Mouse (Mus musculus) limb, embryonic 14.5 days (tissue): ENCODE data around the gene Gm266. TPM values are rescaled to one million over a fixed set of nuclear protein-coding genes. Genes with fewer than 3 reads are reported as not detected.

Experiments used
- ATAC-seq: fragments of 200-750 bp; cut with Nextera tagmentation; 2 replicates; pipeline ENCODE4 v1.8.0; 2017; ENCODE audit warnings: low read depth, moderate number of reproducible peaks, moderate TSS enrichment; ENCODE audit not compliant: low FRiP score
- DNase-seq: peaks from one replicate; pipeline ENCODE4 v3.0.0-alpha.2; 2015; ENCODE audit warnings: low spot score
- H3K27ac ChIP-seq: fragments of 300-500 bp; sonication (generic); replicated peaks from 2 replicates; pipeline ENCODE4 v1.5.1; 2014; ENCODE audit warnings: low read depth, mild to moderate bottlenecking, low read length, moderate library complexity, mixed read lengths
- H3K27me3 ChIP-seq: fragments of 300-500 bp; sonication (generic); 2 replicates; pipeline ENCODE4 v1.6.1; 2014; ENCODE audit warnings: low read length, mixed read lengths; ENCODE audit not compliant: control insufficient read depth, insufficient read depth
- H3K36me3 ChIP-seq: fragments of 300-500 bp; sonication (generic); 2 replicates; pipeline ENCODE4 v1.6.1; 2014; ENCODE audit warnings: mild to moderate bottlenecking, low read length, moderate library complexity, mixed read lengths; ENCODE audit not compliant: control insufficient read depth, insufficient read depth
- H3K4me1 ChIP-seq: fragments of 300-500 bp; sonication (generic); 2 replicates; pipeline ENCODE4 v1.6.1; 2014; ENCODE audit warnings: antibody characterized with exemption, low read length, mixed read lengths; ENCODE audit not compliant: control insufficient read depth, insufficient read depth
- H3K4me2 ChIP-seq: fragments of 300-500 bp; sonication (generic); replicated peaks from 2 replicates; pipeline ENCODE4 v1.6.1; 2014; ENCODE audit warnings: low read depth, mild to moderate bottlenecking, low read length, moderate library complexity; ENCODE audit not compliant: severe bottlenecking
- H3K4me3 ChIP-seq: fragments of 300-500 bp; sonication (generic); replicated peaks from 2 replicates; pipeline ENCODE4 v1.5.1; 2014; ENCODE audit warnings: low read length
- H3K9ac ChIP-seq: fragments of 300-500 bp; sonication (generic); 2 replicates; pipeline ENCODE4 v1.6.1; 2014; ENCODE audit warnings: mild to moderate bottlenecking, low read depth, low read length, moderate library complexity; ENCODE audit not compliant: severe bottlenecking
- H3K9me3 ChIP-seq: fragments of 300-500 bp; sonication (generic); 2 replicates; pipeline ENCODE4 v1.6.1; 2016; ENCODE audit warnings: low read length; ENCODE audit not compliant: control insufficient read depth
- POLR2A ChIP-seq: fragments of 200-500 bp; IDR thresholded peaks from 2 replicates; pipeline ENCODE4 v1.8.0; 2012; ENCODE audit warnings: inconsistent platforms, mild to moderate bottlenecking, moderate library complexity, borderline replicate concordance; ENCODE audit not compliant: insufficient read depth, insufficient read length; ENCODE audit errors: extremely low read depth
- WGBS: fragments of 180-500 bp; shearing (Covaris S2); extraction: QIAGEN DNeasy Blood & Tissue Kit; methylation state at CpG from one replicate; pipeline ENCODE4 v1.1.7; 2014; 5-methylcytosine and 5-hydroxymethylcytosine counted together
- polyA plus RNA-seq, 2 experiments: library from polyadenylated mRNA; depleted of rRNA in 1 of 2; stranded (reverse) in 1 of 2; unstranded in 1 of 2; fragments of >200 nt; fragmentation: Nextera tagmentation in 1 of 2; extraction: Ambion mirVana in 1 of 2; gene quantifications; 2 replicates each; pipeline versions ENCODE4 v1.2.1 to v1.2.3; 2012 to 2014

The Gm266 gene
- polyA plus RNA-seq, 2 experiments = 14.7 to 14.8 TPM

DNA sequence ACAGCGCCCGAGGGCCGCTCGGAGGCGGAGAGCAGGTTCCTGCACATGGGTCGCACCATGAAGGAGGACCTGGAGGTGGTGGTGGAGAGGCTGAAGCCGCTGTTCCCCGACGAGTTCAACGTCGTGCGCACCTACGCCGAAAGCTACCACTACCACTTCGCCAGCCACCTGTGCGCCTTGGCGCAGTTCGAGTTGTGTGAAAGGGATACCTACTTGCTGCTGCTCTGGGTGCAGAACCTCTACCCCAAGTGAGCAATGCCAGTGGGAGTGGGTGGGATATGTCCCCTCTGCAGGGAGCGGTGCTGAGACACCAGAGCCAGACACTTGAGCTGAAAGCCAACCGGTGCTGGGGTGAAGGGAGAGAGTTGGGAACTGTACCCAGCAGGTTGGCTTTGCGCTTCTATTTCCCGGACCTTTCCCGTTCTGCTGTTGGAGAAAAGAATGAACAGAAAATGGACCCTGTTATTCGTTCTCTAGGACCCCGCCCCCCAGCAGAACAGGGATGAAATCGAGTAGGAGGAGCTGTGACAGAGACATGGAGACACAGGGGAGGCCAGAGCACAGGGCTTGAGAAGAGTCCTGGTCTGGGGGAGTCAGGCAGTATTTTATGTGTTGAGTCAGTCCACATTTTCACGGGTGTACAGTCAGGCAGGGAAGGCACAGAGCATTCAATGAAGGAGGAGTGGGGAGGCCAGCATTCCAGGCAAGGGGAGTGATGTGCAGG lies 39.6 kb downstream of the Gm266 start:
- no peak for DNase-seq
- H3K4me2 ChIP-seq = peak overlapping the region; percentile 42
- WGBS = 9% methylated on average over 25 of the region's 27 CpGs
- H3K4me1 ChIP-seq = peaks cover 23% of the 10 kb centered on the region
- ATAC-seq = no peak
- no peak for TF ChIP-seq POLR2A
- H3K36me3 ChIP-seq = no peaks in the 10 kb centered on the region
- H3K4me3 ChIP-seq = peak overlapping the region; percentile 21
- no peak overlapping the region for H3K9ac ChIP-seq
- no peak overlapping the region for H3K27ac ChIP-seq
- H3K27me3 ChIP-seq = peaks cover 91% of the 10 kb centered on the region
- H3K9me3 ChIP-seq = no peaks in the 10 kb centered on the region

DNA sequence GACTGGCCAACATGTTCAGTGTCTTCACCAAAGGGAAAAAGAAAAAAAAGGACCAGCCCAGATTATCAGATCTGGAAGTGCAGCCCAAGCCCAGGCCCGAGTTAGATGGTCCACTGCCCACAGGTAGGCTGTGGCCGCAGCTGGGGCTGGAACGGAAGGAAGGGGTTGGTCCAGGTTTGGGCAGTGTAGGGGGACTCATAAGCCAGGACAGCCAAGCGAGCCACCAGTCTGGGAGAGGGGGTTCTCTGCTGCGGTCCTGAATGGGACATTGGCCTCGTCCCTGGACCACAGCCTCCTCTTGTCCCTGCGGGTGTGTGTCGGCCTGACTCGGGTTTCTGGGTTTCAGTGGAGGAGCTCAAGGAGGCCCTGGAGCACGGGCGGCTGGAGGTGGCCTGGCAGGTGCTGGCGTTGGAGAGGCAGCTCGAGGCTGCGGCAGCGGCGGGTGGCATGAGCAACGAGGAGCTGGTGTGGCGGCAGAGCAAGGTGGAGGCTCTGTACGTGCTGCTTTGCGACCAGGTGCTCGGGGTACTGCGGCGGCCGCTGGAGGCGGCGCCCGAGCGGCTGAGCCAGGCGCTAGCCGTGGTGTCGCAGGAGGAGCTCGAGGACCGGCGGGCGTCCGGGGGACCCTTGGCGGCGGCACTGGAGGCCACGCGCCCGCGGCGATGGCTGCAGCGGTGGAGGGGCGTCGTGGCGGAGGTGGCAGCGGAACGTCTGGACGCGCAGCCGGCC lies 40.3 kb downstream of the Gm266 start:
- DNase-seq (no peak), ATAC-seq (no peak)
- H3K36me3 ChIP-seq = no peaks in the 10 kb centered on the region
- peak overlapping the region; percentile 21 for H3K4me3 ChIP-seq
- no peak overlapping the region for H3K9ac ChIP-seq
- no peak overlapping the region for H3K27ac ChIP-seq
- H3K9me3 ChIP-seq = no peaks in the 10 kb centered on the region
- no peak for TF ChIP-seq POLR2A
- peak overlapping the region; percentile 42 for H3K4me2 ChIP-seq
- peaks cover 93% of the 10 kb centered on the region for H3K27me3 ChIP-seq
- 3% methylated on average over 48 of the region's 52 CpGs for WGBS
- peaks cover 19% of the 10 kb centered on the region for H3K4me1 ChIP-seq

DNA sequence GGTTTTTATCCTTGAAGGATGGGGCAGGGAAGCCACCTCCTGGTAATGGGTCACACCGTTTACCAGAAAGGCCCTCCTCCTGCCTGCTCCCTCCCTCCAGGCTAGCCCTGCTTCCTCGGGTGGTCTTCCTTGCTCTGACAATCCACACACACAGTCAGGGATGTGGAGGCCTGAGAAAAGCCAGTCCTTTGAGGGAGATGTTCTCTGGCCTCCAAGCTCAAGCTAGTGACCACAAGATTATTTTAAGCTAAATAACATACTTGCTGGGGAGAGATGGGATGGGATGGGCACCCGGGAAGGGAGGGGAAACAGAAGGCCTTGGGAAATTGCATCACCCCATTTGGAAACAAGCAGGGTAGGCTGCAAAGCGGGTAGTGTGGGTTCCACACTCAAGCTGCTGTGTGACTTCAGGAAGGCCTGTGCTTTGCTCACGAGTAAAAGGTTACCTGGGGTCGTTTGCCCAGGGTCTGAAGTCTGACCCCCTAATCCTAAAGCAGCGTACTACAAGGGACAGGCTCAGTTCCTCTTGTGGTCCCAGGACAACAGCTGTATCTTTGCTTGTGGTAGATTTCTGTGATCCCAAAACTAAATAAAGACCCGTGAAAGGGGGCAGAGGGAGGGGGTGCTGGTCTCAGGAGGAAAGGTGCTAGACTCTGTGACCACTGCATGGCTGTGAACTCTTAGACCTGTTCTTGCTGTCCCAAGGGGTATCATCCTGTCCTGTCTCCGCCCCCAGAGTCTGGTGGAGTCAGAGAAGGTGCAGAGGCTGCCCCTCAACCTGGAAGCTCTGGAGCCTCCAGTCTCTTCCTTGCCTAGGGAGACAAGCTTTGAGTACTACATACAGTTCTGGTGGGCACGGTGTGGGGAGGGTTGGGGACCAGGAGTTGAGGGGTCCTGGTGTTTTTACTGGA lies 41.4 kb downstream of the Gm266 start:
- peaks cover 85% of the 10 kb centered on the region for H3K27me3 ChIP-seq
- no peak overlapping the region for H3K4me2 ChIP-seq
- WGBS = 30% methylated on average over 10 of the region's 10 CpGs
- H3K9ac ChIP-seq = no peak overlapping the region
- H3K4me3 ChIP-seq = no peak overlapping the region
- ATAC-seq = no peak
- no peak overlapping the region for H3K27ac ChIP-seq
- H3K4me1 ChIP-seq = peaks cover 19% of the 10 kb centered on the region
- H3K9me3 ChIP-seq = no peaks in the 10 kb centered on the region
- no peak for TF ChIP-seq POLR2A
- DNase-seq = no peak
- H3K36me3 ChIP-seq = no peaks in the 10 kb centered on the region

DNA sequence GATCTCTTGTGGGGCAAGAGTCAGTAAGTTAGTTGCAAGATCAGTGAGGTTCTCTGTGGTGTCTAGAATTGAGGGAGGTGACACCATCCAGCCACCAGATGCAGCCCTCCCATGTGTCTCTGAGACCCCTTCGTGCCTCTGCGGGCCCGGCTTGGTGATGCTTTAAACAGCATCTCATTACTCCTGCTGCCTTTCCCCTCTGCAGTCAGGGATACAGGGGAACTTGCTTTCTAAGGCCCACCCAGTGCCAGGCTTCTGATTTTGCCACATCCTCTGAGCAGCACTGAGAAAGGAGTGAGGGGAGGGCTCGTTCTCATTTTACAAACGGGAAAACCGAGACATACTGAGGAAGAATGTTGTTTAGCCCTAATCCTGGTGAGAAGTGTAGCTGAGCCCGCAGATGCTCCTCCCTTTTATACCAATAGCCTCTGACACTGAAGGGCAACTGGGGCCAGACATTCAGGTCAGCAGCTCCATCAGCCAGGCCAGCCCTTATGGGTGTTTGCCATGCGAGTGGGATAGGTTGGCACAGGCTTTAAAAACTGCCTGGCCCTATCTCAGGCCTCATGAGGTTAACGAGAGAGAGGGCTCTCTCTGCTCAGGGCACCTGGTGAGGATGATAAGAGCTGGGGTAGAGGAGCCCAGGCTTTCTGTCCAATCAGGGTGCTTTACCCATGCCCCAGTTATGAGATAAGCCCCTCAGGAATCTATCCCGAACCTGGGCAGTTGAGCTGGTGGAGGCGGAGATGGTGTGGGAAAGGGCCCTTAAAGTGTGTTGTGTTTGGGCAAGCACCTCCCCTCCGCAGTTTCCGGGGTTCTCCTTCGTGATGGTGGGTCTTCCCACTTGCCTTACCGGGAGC lies 42.4 kb downstream of the Gm266 start:
- Histone ChIP-seq H3K9me3 (no peaks in the 10 kb centered on the region), H3K27ac (no peak overlapping the region), H3K4me3 (peak overlapping the region; percentile 39), H3K9ac (no peak overlapping the region), H3K4me2 (peak overlapping the region; percentile 70), H3K36me3 (no peaks in the 10 kb centered on the region), H3K4me1 (peaks cover 16% of the 10 kb centered on the region), H3K27me3 (peaks cover 82% of the 10 kb centered on the region)
- TF ChIP-seq POLR2A = no peak
- DNase-seq = no peak
- no peak for ATAC-seq
- WGBS = 14% methylated on average over 15 of the region's 15 CpGs
